ENCODE assay signal across 9 mouse cellular contexts in genomic region chr1:170992550-170992949, GRCm38 (mm10). TPM values are rescaled to one million over a fixed set of nuclear protein-coding genes. Genes with fewer than 3 reads are reported as not detected.
DNase-seq lines count a peak whose midpoint lies in the region; ATAC-seq and TF ChIP-seq lines count a peak whose summit lies in the region.
"Had no signal": no experiment of that assay in that cellular context is flagged by ENCODE, and none has a peak within 500 bp of the region (broad histone marks: within the 10 kb centered on the region; RNA-seq: fewer than 3 reads in every experiment).

No protein-coding gene starts in this region.

- 59% methylated on average over 5 of the region's 5 CpGs for WGBS in intestine, postnatal 0 days
- WGBS in intestine, embryonic 15.5 days, result 64% methylated on average over 5 of the region's 5 CpGs
- WGBS in lung, postnatal 0 days, result 54% methylated on average over 5 of the region's 5 CpGs

- no peak for TF ChIP-seq EP300 in lung, postnatal 0 days (IDR thresholded peaks at IDR 0.05)

- no peak overlapping the region for H3K4me3 ChIP-seq in intestine, postnatal 0 days (ENCODE audit: low read depth, low read length)
- H3K4me3 ChIP-seq in intestine, embryonic 15.5 days (replicated peaks), result no peak overlapping the region
- H3K4me3 ChIP-seq in lung, postnatal 0 days (ENCODE audit: low read depth, low read length), result no peak overlapping the region
- H3K4me3 ChIP-seq: liver, embryonic 13.5 days had no signal

- ATAC-seq in intestine, postnatal 0 days, result no peak
- ATAC-seq in intestine, embryonic 15.5 days, result no peak
- ATAC-seq in lung, postnatal 0 days, result no peak

- H3K27ac ChIP-seq in intestine, postnatal 0 days (ENCODE audit: low read depth, low read length), result no peak overlapping the region
- no peak overlapping the region for H3K27ac ChIP-seq in intestine, embryonic 15.5 days
- no peak overlapping the region for H3K27ac ChIP-seq in lung, postnatal 0 days (ENCODE audit: low read length)
- H3K27ac ChIP-seq: liver, embryonic 13.5 days had no signal

- peak; percentile 93 for DNase-seq in ES-CJ7 (ENCODE audit: low read depth, low spot score)
- peak; percentile 42 for DNase-seq in adrenal gland, postnatal 10 days
- peak; percentile 51 for DNase-seq in heart, postnatal 4 days
- DNase-seq in lung, postnatal 0 days (ENCODE audit: low spot score), result peak; percentile 54
- peak; percentile 26 for DNase-seq in thymus, postnatal 14 days
- DNase-seq in ovary, postnatal 36 days (ENCODE audit: low spot score), result no peak
- DNase-seq: liver, embryonic 13.5 days had no signal

- H3K9ac ChIP-seq in intestine, postnatal 0 days (ENCODE audit: low read depth, low read length), result no peak overlapping the region
- H3K9ac ChIP-seq in intestine, embryonic 15.5 days, result no peak overlapping the region
- no peak overlapping the region for H3K9ac ChIP-seq in lung, postnatal 0 days (replicated peaks; ENCODE audit: low read depth)
- H3K9ac ChIP-seq: liver, embryonic 13.5 days had no signal

- H3K4me1 ChIP-seq in intestine, postnatal 0 days (replicated peaks; ENCODE audit: control insufficient read depth, insufficient read depth, low read length), result no peaks in the 10 kb centered on the region
- H3K4me1 ChIP-seq in intestine, embryonic 15.5 days (replicated peaks), result no peaks in the 10 kb centered on the region
- H3K4me1 ChIP-seq in lung, postnatal 0 days (ENCODE audit: insufficient read depth, low read depth, low read length), result no peaks in the 10 kb centered on the region
- H3K4me1 ChIP-seq: liver, embryonic 13.5 days had no signal

- H3K9me3 ChIP-seq in intestine, postnatal 0 days (ENCODE audit: control insufficient read depth), result no peaks in the 10 kb centered on the region
- no peaks in the 10 kb centered on the region for H3K9me3 ChIP-seq in intestine, embryonic 15.5 days
- H3K9me3 ChIP-seq in lung, postnatal 0 days (ENCODE audit: low read length), result no peaks in the 10 kb centered on the region
- H3K9me3 ChIP-seq: liver, embryonic 13.5 days had no signal

- no peaks in the 10 kb centered on the region for H3K27me3 ChIP-seq in intestine, postnatal 0 days (replicated peaks; ENCODE audit: control insufficient read depth, insufficient read depth, low read length)
- H3K27me3 ChIP-seq in intestine, embryonic 15.5 days (replicated peaks), result no peaks in the 10 kb centered on the region
- H3K27me3 ChIP-seq in lung, postnatal 0 days (replicated peaks; ENCODE audit: insufficient read depth, low read length), result no peaks in the 10 kb centered on the region
- H3K27me3 ChIP-seq: liver, embryonic 13.5 days had no signal

- no peaks in the 10 kb centered on the region for H3K36me3 ChIP-seq in intestine, postnatal 0 days (ENCODE audit: control insufficient read depth, insufficient read depth)
- no peaks in the 10 kb centered on the region for H3K36me3 ChIP-seq in intestine, embryonic 15.5 days
- no peaks in the 10 kb centered on the region for H3K36me3 ChIP-seq in lung, postnatal 0 days (ENCODE audit: insufficient read depth, low read length)
- H3K36me3 ChIP-seq: liver, embryonic 13.5 days had no signal

- peak; percentile 86 for TF ChIP-seq CTCF in intestine, postnatal 0 days (IDR thresholded peaks at IDR 0.05; ENCODE audit: low read depth)
- TF ChIP-seq CTCF in lung, postnatal 0 days (IDR thresholded peaks at IDR 0.05), result peak; percentile 74

- no peak overlapping the region for H3K4me2 ChIP-seq in intestine, postnatal 0 days (replicated peaks; ENCODE audit: low read depth)
- H3K4me2 ChIP-seq in intestine, embryonic 15.5 days (replicated peaks), result no peak overlapping the region
- no peak overlapping the region for H3K4me2 ChIP-seq in lung, postnatal 0 days (replicated peaks; ENCODE audit: low read depth, low read length)
- H3K4me2 ChIP-seq: liver, embryonic 13.5 days had no signal

RNA-seq across cellular contexts. Expression of gene Fcgr2b, which starts 16.2 kb away (rescaled TPM):
- 1.8 and 3.1 TPM in 2 replicates for polyA plus RNA-seq in intestine, postnatal 0 days (2015; fragmentation: Nextera tagmentation; extraction: Ambion mirVana)
- polyA plus RNA-seq in intestine, embryonic 15.5 days (2015; fragmentation: Nextera tagmentation; extraction: Ambion mirVana), result 1.7 and 2.1 TPM in 2 replicates
- total RNA-seq in adrenal gland, postnatal 10 days (2021), result 10 to 100 TPM; 12.4 to 22.3 TPM
- total RNA-seq in heart, postnatal 4 days (2021), result 1 to 10 TPM; 1.3 TPM
- 6.9 and 9.2 TPM in 2 replicates for polyA plus RNA-seq in lung, postnatal 0 days (2015; fragmentation: Nextera tagmentation; extraction: Ambion mirVana)

RNA-seq across cellular contexts. Expression of gene Fcgr4, which starts 26.2 kb away (rescaled TPM):
- polyA plus RNA-seq in intestine, postnatal 0 days (2015; fragmentation: Nextera tagmentation; extraction: Ambion mirVana), result 2.7 and 3.7 TPM in 2 replicates
- 1.7 and 1.8 TPM in 2 replicates for polyA plus RNA-seq in intestine, embryonic 15.5 days (2015; fragmentation: Nextera tagmentation; extraction: Ambion mirVana)
- 1 to 10 TPM in 1 of 2 experiments, under 1 TPM in 1; 0.85 to 1.2 TPM for total RNA-seq in adrenal gland, postnatal 10 days (2021)
- total RNA-seq in heart, postnatal 4 days (2021), result under 1 TPM; 0.36 to 0.56 TPM
- 3.3 and 4.0 TPM in 2 replicates for polyA plus RNA-seq in lung, postnatal 0 days (2015; fragmentation: Nextera tagmentation; extraction: Ambion mirVana)
